Comparison of ENCODE assay signal across 23 mouse cellular contexts in the genomic region with DNA sequence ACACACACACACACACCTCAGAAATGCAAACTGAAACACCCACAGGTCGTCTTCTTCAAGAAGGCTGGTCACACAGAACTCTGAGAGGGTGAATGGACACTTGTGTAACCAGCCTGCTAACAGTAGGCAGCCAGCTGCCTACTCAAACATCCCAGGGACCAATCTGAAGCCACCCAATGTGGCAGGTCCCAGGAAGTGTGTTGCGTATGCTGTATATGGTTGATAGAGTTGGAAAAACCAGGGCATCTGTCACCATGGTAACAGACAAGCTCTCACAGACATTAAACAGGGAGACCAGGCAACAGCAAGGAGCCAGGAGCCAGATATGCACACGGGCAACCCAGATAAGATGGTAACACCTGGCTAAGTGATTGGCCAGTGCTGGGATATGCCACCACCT. TPM values are rescaled to one million over a fixed set of nuclear protein-coding genes. Genes with fewer than 3 reads are reported as not detected.
DNase-seq lines count a peak whose midpoint lies in the region; ATAC-seq lines count a peak whose summit lies in the region.
"Had no signal": no experiment of that assay in that cellular context is flagged by ENCODE, and none has a peak within 500 bp of the region (broad histone marks: within the 10 kb centered on the region; RNA-seq: fewer than 3 reads in every experiment).

No protein-coding gene starts in this region.

- 55% methylated on average over 3 of the region's 3 CpGs for WGBS in liver, embryonic 13.5 days (ENCODE audit: insufficient replicate concordance)
- WGBS in liver, embryonic 11.5 days: 71% methylated on average over 3 of the region's 3 CpGs

- H3K4me1 ChIP-seq in liver, embryonic 13.5 days (replicated peaks): peaks cover 76% of the 10 kb centered on the region
- peaks cover 22% of the 10 kb centered on the region for H3K4me1 ChIP-seq in liver, embryonic 11.5 days (replicated peaks; ENCODE audit: control insufficient read depth, insufficient read depth, low read length)

- peaks cover 35% of the 10 kb centered on the region for H3K36me3 ChIP-seq in liver, embryonic 13.5 days
- peaks cover 12% of the 10 kb centered on the region for H3K36me3 ChIP-seq in liver, embryonic 11.5 days (ENCODE audit: control insufficient read depth, insufficient read depth, low read length)
- H3K36me3 ChIP-seq: embryonic facial prominence, embryonic 15.5 days; lung, embryonic 15.5 days; midbrain, embryonic 15.5 days had no signal

- no peaks in the 10 kb centered on the region for H3K27me3 ChIP-seq in liver, embryonic 13.5 days
- no peaks in the 10 kb centered on the region for H3K27me3 ChIP-seq in liver, embryonic 11.5 days (replicated peaks; ENCODE audit: control insufficient read depth, insufficient read depth, low read length)
- H3K27me3 ChIP-seq: embryonic facial prominence, embryonic 15.5 days; limb, embryonic 12.5 days; lung, embryonic 15.5 days; midbrain, embryonic 15.5 days had no signal

- peak; percentile 32; the same call in 1 of the 2 replicates for ATAC-seq in liver, embryonic 13.5 days (ENCODE audit: low read depth)
- no peak for ATAC-seq in liver, embryonic 11.5 days (replicated peaks; ENCODE audit: low FRiP score)
- ATAC-seq: intestine, embryonic 16.5 days; midbrain, embryonic 15.5 days had no signal

- no peaks in the 10 kb centered on the region for H3K9me3 ChIP-seq in liver, embryonic 13.5 days (replicated peaks)
- no peaks in the 10 kb centered on the region for H3K9me3 ChIP-seq in liver, embryonic 11.5 days (ENCODE audit: control insufficient read depth, low read length)
- H3K9me3 ChIP-seq: embryonic facial prominence, embryonic 15.5 days; G1E; limb, embryonic 12.5 days; lung, embryonic 15.5 days; midbrain, embryonic 15.5 days had no signal

- no peak overlapping the region for H3K4me2 ChIP-seq in liver, embryonic 13.5 days
- H3K4me2 ChIP-seq in liver, embryonic 11.5 days: no peak overlapping the region
- H3K4me2 ChIP-seq: embryonic facial prominence, embryonic 15.5 days; limb, embryonic 12.5 days; lung, embryonic 15.5 days; midbrain, embryonic 15.5 days had no signal

- no peak overlapping the region for H3K4me3 ChIP-seq in liver, embryonic 13.5 days (replicated peaks)
- no peak overlapping the region for H3K4me3 ChIP-seq in liver, embryonic 11.5 days (ENCODE audit: low read depth, low read length)
- H3K4me3 ChIP-seq: embryonic facial prominence, embryonic 15.5 days; heart, adult 2 months; limb, embryonic 12.5 days; lung, embryonic 15.5 days; midbrain, embryonic 15.5 days had no signal

- no peak overlapping the region for H3K9ac ChIP-seq in liver, embryonic 13.5 days
- H3K9ac ChIP-seq in liver, embryonic 11.5 days (ENCODE audit: low read depth, low read length): no peak overlapping the region
- H3K9ac ChIP-seq: embryonic facial prominence, embryonic 15.5 days; limb, embryonic 12.5 days; liver, embryonic 14.5 days; lung, embryonic 15.5 days; midbrain, embryonic 15.5 days had no signal

- peak; percentile 33 to 37 for DNase-seq in frontal cortex, adult 2 months (ENCODE audit: extremely low spot score in 1 of 2, low spot score in 1 of 2)
- no peak for DNase-seq in frontal cortex, postnatal 25 days (ENCODE audit: low spot score in 2 of 2)
- no peak for DNase-seq in liver, embryonic 13.5 days
- no peak for DNase-seq in liver, embryonic 11.5 days (ENCODE audit: low spot score)
- peak; percentile 35 to 45 for DNase-seq in right cerebral cortex, postnatal 36 days (ENCODE audit: low spot score in 2 of 2)
- no peak for DNase-seq in right cerebral cortex, postnatal 25 days
- DNase-seq in cerebellum, adult 11-12 months: no peak
- DNase-seq: adrenal gland, postnatal 36 days; cerebellum, adult 2 months; cerebellum, postnatal 36 days; gastrocnemius, postnatal 14 days; heart, adult 2 months; heart, postnatal 4 days; kidney, postnatal 36 days; lung, postnatal 4 days; thymus, postnatal 36 days had no signal

- H3K27ac ChIP-seq in liver, embryonic 13.5 days: no peak overlapping the region
- H3K27ac ChIP-seq in liver, embryonic 11.5 days (ENCODE audit: low read depth, low read length): no peak overlapping the region
- H3K27ac ChIP-seq: embryonic facial prominence, embryonic 15.5 days; heart, adult 2 months; limb, embryonic 12.5 days; liver, embryonic 14.5 days; lung, embryonic 15.5 days; midbrain, embryonic 15.5 days had no signal

RNA-seq across cellular contexts. Expression of gene Scarb1, which starts 19.1 kb away (rescaled TPM):
- polyA plus RNA-seq in frontal cortex, adult 2 months (2012; rRNA removed): 34.1 and 37.7 TPM in 2 replicates
- 66.1 and 76.3 TPM in 2 replicates for polyA plus RNA-seq in liver, embryonic 13.5 days (2015; fragmentation: Nextera tagmentation; extraction: Ambion mirVana)
- polyA plus RNA-seq in liver, embryonic 11.5 days (2014; fragmentation: Nextera tagmentation; extraction: Ambion mirVana): 104 and 108 TPM in 2 replicates

Comparison
In these comparisons a context has a peak if more than half of its experiments do, and no peak if none do; other contexts are left out.
1. DNase-seq: peak in frontal cortex, adult 2 months (2 of 2) and right cerebral cortex, postnatal 36 days (2 of 2); none in frontal cortex, postnatal 25 days (0 of 2), liver, embryonic 13.5 days (single experiment), liver, embryonic 11.5 days (single experiment), right cerebral cortex, postnatal 25 days (single experiment) and cerebellum, adult 11-12 months (single experiment).